Mouse (Mus musculus): ENCODE data around the gene Hspb1.

Hspb1 gene

DNA sequence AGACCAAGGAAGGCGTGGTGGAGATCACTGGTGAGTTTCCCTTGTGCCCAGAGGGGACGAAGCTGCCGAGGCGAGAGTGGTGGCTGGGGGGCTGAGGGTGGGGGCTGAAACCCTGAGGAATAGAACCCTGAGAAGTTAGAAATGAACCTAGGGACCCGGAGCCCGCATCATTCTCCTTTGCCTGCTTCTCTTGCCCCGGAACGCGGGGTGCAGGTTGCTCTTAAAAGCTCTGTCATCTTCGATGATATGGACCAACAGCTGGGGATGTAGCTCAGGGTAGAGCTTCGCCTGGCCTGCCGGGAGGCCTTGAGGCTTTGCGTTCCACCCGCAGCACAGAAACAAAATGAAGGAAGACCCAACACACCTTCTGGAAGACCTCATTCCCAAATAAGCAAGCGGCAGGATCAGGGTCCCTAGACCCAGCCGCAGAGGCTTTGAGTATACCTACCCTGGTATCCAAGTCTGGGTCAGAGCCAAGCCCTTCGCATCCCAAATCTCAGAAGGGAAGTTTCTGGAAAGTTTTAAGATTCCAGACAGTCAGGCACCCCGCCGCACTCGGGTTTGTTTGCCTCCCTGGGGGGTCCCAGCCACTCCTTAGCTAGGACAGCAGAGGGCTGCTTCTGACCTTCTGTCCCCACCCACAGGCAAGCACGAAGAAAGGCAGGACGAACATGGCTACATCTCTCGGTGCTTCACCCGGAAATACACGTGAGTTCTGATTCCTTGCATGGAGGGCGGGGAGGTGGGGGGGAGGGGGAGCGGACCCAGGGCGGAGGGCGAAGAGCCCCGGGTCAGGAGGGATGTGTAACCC lies 891 bp downstream of the Hspb1 start:
- DNase-seq, result peak in 1 of 2 experiments; percentile 14

DNA sequence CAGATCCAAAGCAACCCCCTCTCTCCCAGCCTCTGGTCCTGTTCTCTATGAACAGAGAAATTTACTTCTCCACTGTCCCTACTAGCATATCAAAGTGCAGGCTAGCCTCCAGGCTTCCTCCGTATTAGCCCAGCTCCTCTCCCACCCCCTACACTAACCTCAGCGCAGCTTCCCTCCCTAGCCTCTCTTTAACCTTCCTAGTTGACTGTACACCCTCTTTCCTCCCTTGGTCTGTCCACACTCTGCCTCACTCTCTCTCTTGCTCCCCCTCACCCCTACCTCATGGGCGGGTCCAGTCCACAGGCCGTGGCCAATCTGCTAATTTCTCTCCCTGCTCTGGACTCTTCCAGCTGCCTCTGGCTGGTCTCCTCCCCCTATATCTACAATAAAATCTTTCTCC lies 2.6 kb downstream of the Hspb1 start:
- no peak for DNase-seq

DNA sequence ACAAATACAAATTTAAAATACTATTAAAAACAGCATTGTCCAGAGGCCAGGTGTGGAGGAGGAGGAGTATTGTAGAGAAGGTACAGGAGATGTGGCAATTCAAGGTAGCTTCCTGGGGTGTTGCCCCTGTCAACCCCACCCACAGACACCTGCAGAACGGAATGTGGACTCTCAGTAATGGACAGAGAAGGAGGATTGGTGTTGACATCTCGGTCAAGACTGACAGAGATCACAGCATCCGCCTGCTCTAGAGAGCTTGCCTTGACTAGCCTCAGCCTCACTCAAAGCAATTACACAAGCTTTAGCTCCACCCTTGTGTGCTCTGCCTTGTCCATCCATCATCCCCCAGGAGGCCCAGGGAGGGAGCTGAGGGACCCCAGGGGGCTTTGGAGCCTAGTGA lies 3.2 kb downstream of the Hspb1 start:
- DNase-seq, result no peak

DNA sequence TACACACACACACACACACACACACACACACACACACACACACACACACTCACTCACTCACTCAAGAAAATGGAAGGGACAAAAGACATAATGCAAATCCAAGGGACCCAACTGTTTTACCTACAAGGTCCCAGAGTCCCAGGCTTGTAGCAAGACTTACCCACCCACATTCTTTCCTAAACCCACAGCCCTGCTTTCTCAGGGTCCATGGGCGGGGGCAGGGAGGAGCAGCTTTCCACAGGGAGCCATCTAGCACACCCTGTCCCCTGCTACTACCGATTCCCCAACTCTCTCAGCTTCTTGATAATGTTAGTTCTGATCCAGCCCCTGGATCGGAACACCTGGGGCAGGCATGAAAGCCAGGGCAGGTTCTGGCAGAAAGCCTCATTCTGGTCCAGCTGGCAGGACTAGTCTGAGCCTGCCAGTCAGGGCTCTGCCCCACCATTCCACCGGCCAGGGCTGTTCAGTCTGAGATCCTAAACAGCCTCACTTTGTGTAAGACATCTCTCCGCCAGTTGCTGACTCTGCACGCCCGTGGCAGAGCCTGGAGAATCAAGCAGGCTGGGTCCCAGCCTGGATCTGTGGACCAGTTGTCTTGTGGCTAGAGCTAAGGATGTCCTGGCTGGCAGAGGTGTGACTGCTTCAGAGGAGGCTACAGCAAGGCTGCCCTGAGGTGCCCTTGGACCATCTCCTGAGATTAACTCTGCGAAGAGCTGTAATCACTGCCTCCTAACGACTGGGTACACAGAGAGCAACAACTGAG lies 5.1 kb downstream of the Hspb1 start:
- no peak for DNase-seq

DNA sequence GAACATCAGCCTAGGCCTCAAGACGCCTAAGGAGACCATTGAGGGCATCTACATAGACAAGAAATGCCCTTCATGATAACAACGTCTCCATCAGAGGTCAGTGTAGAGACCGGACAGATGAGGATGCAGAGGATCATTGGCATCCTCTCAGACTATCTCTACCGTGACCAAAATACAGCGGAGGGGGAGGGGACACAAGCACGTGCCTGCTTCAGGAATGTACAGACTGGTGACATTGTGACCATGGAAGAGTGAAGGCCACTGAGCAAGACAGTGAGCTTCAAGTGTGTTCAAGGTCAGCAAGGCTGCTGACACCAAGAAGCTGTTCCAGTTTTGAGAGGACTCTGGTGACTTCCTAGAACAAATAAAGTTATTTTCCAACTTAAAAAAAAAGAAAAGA lies 7.2 kb downstream of the Hspb1 start:
- DNase-seq, result no peak

DNA sequence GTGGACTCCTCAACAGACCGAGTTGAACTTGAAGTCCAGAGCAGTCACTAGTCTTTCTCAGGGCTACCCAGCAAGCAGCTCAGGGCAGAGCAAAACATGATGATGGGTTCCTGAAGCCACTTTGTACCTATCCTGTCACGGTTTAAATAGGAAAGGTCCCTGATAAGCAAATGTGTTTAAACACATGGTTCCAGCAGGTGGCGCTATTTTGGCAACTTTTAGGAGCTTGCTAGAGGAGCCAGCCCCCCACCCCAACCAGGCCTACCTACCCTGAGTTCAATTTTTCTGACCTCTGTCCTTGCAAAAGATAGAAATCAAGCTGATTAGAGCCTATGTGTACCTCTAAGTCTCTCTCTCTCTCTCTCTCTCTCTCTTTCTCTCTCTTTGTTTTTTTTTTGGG lies 10.3 kb downstream of the Hspb1 start:
- peak; percentile 59 to 72 for DNase-seq

DNA sequence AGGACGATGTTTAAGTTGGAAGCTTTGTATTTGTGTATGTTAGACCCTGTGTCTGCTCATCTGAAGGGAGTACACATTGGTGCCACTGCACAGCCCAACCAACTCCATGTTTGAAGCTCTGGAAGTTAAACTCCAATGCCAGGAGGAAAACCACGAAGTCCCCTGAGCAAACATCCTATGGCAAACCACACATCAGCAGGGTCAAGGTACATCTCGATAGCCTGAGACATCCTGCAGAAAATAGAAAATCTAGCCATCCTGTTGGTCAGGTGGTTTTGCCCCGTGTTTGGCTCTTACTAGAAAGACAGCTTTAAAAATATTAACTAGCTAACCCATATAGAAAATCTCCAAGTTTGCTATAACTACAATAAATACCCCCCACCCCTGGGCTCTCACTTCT lies 11.3 kb downstream of the Hspb1 start:
- DNase-seq, result no peak

DNA sequence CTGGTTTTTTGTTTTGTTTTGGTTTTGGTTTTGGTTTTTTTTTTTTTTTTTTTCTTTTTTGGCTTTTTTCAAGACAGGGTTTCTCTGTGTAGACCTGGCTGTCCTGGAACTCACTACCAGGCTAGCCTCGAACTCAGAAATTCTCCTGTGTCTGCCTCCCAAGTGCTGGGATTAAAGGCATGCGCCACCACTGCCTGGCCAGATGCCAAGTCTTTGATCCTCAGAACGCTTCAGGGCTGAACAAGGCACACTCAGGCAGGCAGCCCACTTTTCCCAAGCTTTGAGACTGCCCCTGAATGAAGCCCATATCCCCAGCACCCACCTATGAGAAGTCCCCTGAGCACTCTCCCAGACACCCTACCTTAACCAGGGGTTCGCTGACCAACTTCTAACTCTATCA lies 12.1 kb downstream of the Hspb1 start:
- DNase-seq, result no peak

DNA sequence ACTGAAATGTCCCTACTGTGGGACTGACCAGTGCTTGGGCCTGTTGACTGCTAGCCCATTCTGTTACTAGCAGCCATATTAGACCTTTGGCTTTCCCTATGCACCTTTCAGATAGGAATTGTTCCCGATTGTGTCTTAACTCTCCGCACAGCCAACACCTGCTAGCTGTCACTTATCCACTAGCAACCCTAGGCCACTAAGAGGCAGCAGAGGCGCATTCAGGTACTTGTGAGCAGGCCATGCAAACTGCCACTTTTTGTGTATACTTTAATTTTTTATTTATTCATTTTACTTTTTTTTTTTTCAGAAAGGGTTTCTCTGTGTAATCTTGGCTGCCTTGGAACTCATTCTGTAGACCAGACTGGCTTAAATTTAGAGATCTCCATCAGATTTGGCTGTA lies 13.0 kb downstream of the Hspb1 start:
- no peak for DNase-seq

DNA sequence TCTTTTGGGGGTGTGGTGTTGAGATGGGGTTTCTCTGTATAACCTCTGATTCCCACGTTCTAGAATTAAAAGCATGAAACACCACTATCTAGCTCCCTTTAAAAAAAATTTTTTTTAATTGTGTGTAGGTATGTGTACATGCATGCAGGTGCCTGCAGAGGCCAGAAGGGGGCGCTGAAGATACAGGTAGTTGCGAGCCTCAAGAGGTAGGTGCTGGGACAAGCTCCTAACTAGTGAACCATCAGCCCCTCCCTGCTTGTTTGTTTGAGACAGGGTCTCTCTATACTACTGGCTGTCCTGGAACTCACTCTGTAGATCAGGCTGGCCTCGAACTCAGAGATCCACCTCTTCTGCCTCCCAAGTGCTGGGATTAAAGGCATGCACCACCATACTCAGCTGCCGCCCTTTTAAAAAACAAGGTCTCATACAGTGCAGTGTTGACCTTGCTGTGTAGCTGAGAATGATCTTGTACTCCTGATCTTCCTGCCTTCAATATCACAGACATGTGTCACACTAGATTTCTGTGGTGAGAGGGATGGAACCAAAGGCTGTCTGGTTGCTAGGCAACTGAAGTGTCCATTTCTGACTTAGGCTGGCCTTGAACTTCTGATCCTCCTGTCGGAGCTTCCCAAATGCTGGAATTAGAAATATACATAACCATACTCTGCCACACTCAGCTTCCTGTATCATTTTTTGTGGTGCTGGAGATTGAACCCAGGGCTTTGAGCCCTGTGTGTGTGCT lies 13.8 kb downstream of the Hspb1 start:
- peak in 1 of 2 experiments; percentile 18 for DNase-seq

DNA sequence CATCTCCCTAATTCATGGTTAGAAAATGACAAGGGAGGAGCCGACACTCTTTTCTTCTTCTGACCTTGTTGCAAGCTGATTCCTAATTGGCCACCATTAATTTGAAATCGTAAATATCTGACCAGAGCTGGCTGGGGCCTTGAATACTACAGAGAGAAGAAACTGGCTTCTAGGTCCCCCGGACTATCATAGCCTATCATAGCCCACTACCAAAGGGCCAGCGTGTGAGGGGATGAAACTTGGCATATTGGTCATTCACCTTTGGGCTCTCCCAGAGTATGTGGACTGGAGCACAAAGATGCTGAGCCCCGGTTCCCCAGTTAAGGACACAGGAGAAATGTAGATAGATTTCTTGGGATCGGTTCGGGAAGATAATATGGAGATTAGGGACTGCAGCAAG lies 15.3 kb downstream of the Hspb1 start:
- DNase-seq, result no peak

DNA sequence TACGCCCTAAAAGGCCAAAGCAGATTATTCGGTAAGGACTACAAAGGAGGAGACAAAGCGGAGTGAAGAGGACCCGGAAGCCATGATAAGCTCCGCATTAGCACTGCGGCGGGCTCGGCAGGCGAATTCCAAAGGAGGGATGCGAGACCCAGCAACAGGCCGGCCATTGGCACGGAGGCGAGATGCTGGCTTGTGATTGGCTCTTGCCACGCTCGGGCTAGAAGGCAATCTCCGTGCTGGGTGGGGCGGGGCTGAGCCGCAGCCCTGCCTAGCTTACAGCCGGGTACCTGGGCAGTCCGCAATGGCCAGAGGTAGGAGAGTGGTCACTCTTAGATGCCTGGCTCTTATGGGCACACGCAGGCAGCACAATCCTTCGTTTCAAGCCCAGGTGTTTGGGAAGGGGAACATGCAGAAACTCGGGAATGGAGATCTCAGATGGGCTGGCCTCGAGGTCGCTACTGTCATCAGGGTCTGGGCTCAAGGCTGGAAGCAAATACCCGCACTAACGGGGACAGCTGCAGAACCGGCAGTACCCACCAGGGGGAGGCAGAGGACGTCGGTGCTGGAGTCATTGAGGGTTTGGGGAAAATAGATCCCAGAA lies 15.9 kb downstream of the Hspb1 start:
- DNase-seq, result peak; percentile 93 to 96

DNA sequence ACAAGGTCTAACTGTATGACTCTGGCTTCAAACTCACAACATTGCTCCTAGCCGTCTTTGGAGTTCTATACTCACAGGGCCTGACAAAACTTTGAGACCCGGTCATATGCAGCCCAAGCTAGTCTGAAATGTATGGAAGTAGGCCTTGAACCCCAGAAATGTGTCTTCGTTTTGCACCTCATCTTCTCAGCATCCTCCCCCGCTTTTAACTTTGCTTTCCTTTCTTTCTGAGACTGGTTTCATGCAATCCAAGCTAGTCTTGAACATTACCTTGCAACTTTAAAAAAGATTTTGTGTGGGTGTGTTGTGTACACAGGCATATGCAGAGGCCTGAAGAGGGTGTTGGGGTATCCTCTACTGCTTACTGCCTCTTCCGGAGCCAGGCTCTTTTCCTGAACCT lies 16.5 kb downstream of the Hspb1 start:
- DNase-seq, result no peak

DNA sequence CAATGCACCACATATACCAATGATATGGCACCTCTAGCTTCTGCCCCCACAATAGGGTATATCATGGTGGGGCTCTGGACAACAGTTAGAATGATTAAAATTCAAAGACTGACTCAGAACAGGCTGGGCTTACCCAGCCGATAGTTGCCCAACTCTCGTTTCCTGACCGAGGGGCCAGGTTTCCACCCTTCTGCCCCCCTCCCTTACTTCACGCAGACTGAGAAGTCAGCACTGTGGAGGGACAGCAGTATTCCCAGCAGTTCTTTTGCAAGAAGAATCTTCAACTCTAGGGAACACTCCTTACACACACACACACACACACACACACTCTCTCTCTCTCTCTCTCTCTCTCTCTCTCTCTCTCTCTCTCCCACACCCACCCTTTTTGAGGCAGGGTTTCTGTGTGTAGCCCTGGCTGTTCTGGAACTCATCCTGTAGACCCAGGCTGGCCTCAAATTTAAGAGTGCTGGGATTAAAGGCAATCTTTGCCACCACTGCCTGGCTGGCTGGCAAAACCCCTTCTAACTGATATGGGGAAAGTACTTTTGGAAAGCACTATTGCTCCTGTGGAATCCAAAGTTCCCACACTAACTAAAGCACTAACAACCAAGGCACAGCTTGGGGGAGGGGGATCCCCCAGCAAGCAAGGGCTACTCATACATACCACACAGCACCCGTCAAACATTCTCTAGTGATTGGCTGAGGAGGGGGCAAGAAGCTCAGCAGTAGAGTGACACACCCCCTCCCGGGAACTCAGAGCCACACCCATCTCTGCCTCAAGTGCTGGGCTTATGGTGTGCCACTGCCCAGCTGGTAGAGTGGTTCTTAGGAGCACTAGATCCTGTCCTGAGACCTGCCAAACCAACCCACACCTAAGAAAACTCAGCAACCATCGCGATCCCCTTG lies 17.9 kb downstream of the Hspb1 start:
- DNase-seq, result no peak

DNA sequence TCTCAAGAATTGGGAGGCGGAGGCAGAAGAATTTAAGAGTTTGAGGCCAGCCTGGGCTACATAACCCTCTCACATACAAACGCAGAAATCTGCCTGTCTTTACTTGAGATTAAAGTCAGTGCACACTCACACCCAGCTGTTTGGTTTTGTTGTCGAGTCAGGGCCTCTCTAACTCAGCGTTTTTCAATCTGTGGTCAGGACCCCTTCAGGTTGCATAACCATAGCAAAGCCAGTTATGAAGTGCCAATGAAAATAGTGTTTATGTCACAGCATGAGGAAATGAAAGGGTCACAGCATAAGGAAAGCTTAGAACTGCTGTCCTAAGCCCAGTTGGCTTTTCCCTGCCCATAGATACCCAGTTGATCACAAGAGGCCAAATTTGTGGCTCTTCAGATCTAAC lies 19.1 kb downstream of the Hspb1 start:
- no peak for DNase-seq

DNA sequence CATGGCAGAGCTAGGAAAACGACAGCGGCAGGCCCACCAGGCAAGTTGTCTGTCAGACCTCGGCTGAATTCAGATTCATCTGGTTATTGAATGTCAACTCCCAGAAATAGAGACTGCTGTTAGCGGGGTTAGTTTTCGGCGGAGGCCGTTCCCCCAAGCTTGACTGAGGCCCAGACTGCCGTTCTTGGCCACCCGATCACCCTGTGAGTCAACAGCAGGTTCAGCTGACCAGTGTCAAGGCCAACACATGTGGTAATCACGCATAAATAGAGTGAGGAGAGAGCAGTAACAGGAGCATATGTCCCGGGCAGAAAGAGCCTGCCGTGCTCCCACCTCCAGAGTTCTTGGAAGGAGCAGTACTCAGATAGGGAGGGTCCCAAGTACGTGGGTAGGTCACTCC lies 19.5 kb downstream of the Hspb1 start:
- DNase-seq, result no peak

DNA sequence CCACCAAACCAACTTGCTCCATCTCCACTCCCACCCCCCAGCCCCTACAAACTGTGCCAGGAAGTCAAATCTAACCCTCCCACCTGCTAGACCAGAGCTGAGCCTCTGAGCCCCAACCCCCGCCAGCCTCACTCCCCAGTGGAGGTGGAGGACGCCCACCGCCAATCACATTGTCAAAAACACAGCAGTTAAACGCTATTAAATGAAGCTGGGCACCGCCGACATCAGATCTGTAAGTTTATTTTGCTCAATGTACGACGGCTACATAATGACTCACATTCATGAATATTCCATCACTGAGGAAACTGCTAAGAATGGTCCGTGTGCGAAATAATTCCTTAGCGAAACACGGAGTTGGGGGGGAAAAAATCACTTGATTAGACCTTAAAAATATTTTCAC lies 20.5 kb downstream of the Hspb1 start:
- DNase-seq, result no peak

DNA sequence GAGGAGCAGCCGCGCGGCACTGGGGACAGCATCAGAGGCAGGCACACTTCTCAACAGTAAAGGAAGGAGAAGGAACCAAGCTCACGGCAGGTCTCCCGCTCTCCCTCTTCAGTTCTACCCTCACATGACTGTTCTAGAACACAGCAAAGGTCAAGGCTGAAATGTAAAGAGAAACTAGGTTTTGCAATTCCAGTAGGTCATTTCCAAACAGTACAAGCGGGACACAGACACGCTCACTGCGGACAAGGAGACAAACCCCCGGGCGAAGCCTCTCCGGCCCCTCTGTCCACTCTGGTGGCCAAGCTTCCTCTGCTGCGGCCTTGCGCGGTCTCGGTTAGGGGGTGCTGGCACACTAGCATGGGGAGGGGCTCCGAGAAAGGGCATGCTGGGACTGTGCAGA lies 21.3 kb downstream of the Hspb1 start:
- no peak for DNase-seq

DNA sequence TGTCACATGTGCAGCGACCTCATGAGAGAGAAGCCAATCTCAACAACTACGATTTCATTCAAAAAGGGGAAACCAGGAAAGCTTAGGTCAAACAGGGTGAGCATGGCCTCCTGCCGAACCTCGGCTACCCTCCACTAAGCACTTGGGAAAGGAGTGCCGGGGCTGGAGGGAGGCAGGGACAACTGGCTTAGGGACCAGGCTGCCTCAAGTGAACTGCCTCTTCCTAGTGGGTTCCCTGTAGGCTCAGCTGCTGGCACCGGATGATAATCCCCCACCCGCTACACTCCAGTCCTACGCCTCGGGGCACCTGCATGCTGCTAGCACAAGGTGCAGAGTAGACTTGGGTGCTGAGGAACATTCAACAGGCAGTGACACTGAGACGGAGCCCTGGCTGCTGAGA lies 21.9 kb downstream of the Hspb1 start:
- DNase-seq, result no peak

DNA sequence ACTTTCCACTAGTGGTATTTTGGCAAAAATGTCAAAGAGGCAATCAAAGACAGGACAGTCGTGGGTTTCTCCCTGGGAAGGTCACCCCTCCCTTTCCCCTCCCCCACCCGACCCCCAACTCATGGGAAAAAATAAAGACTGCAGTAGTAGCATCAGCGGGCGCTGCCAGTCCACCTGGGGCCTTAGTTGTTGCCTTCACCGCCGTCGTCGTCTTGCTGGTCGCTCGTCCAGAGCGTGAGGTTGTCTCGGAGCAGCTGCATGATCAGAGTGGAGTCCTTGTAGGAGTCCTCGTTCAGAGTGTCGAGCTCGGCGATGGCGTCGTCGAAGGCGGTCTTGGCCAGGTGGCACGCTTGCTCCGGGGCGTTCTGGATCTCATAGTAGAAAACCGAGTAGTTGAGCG lies 23.1 kb downstream of the Hspb1 start:
- DNase-seq, result peak in 1 of 2 experiments; percentile 43

DNA sequence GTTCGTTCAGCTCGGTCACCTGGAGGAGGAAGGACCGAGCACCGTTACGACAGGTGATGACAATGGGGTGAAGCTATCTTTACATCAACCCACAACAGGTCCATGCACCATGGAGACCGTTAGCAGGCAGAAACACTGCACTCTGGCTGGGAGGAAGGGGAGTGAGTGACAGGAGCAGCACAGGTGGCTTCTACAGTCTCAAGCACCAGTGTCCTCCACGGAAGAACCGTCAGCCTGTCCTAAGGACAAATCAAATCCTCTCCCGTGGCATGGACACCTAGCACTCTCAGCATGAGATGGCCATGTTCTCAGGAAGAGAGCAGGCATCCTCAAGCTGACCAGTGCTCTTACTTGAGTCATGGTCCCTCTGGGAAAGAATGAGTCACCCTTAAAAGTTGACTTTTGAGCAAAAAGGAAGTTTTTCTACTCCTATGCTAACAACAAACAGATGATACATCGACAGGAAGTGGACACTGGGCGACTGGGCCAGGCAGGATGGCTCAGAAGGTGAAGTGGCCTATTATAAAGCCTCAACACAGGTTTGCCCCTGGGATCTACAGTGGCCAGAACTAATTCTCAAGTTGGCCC lies 24.0 kb downstream of the Hspb1 start:
- no peak for DNase-seq

DNA sequence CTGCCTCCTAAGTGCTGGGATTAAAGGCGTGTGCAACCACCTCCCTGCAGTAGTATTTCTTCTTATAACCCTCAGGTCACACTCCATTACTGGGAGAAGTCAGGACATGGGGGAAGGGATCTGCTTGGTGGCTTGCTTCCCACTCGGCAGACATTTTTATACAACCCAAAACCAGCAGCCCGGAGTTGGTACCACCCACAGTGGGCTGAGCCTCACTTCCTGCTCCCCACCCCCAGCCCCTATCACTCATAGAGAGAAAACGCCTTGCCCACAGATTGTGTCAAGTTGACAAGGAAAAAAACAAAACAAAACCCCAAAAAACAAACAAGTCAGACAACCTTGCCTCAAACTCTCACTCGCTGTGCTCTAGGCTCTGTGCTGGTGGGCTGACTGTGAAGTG lies 25.5 kb downstream of the Hspb1 start:
- DNase-seq, result no peak

Data from kidney, postnatal 25 days (tissue).